In the genomic region with DNA sequence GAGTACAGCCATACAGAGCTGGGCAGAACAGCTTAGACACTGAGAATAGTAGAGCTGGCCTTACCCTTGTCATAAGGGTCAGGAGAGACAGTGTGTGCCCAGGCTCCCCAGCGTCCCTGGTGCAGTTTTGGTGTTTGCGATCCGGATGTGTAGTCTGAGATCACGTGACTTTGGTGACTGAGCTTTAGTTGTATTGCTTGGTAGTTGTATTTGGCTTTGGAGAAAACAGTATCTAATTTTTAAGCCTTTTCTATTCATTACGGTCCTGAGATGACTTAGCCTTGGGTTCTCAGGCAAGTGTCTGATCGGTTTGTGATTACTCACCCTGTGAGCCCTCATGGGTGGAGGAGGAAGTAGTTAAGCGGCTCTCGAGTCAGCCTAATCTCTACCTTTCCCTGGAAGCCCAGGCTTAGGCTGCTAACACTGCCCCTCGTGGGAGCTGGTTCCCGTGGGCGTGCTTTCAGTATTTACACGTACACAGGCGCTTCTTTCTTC, we compare ENCODE assay signal across 11 mouse cellular contexts. TPM values are rescaled to one million over a fixed set of nuclear protein-coding genes. Genes with fewer than 3 reads are reported as not detected.
DNase-seq lines count a peak whose midpoint lies in the region; ATAC-seq and TF ChIP-seq lines count a peak whose summit lies in the region.
"Had no signal": no experiment of that assay in that cellular context is flagged by ENCODE, and none has a peak within 500 bp of the region (broad histone marks: within the 10 kb centered on the region; RNA-seq: fewer than 3 reads in every experiment).

No protein-coding gene starts in this region.

- H3K36me3 ChIP-seq in megakaryocyte, embryonic 14.5 days (replicated peaks; ENCODE audit: low read length): no peaks in the 10 kb centered on the region
- no peaks in the 10 kb centered on the region for H3K36me3 ChIP-seq in neural tube, embryonic 15.5 days
- H3K36me3 ChIP-seq: embryonic facial prominence, embryonic 12.5 days had no signal

- no peak overlapping the region for H3K9ac ChIP-seq in neural tube, embryonic 15.5 days (replicated peaks)
- H3K9ac ChIP-seq: embryonic facial prominence, embryonic 12.5 days had no signal

- H3K27me3 ChIP-seq in megakaryocyte, embryonic 14.5 days (replicated peaks): no peaks in the 10 kb centered on the region
- H3K27me3 ChIP-seq in cerebellum, adult 2 months (ENCODE audit: control insufficient read depth, insufficient read depth, low read length): no peaks in the 10 kb centered on the region
- no peaks in the 10 kb centered on the region for H3K27me3 ChIP-seq in neural tube, embryonic 15.5 days (replicated peaks)
- H3K27me3 ChIP-seq: CH12.LX; embryonic facial prominence, embryonic 12.5 days had no signal

- no peak overlapping the region for H3K27ac ChIP-seq in cerebellum, adult 2 months (ENCODE audit: insufficient read depth, low read length)
- no peak overlapping the region for H3K27ac ChIP-seq in neural tube, embryonic 15.5 days (replicated peaks)
- H3K27ac ChIP-seq: embryonic facial prominence, embryonic 12.5 days had no signal

- no peak for TF ChIP-seq POLR2A in cerebellum, adult 2 months (IDR thresholded peaks at IDR 0.05; ENCODE audit: borderline replicate concordance, insufficient read depth, low read length)

- no peaks in the 10 kb centered on the region for H3K9me3 ChIP-seq in megakaryocyte, embryonic 14.5 days
- no peaks in the 10 kb centered on the region for H3K9me3 ChIP-seq in neural tube, embryonic 15.5 days (replicated peaks)

- DNase-seq in gastrocnemius, postnatal 14 days: peak; percentile 24
- DNase-seq in gastrocnemius, postnatal 10 days: no peak
- DNase-seq in ES-CJ7 (ENCODE audit: low read depth, low spot score): peak; percentile 63
- peak; percentile 17 to 24 for DNase-seq in heart, postnatal 10 days
- no peak for DNase-seq in testis, postnatal 10 days (ENCODE audit: low spot score)
- no peak for DNase-seq in cerebellum, adult 2 months
- DNase-seq: kidney, postnatal 14 days had no signal

- peak overlapping the region; percentile 71 for H3K4me3 ChIP-seq in megakaryocyte, embryonic 14.5 days (replicated peaks)
- H3K4me3 ChIP-seq in cerebellum, adult 2 months (replicated peaks; ENCODE audit: insufficient read depth, low read depth, low read length): no peak overlapping the region
- no peak overlapping the region for H3K4me3 ChIP-seq in neural tube, embryonic 15.5 days (replicated peaks)
- H3K4me3 ChIP-seq: embryonic facial prominence, embryonic 12.5 days had no signal

- intact Hi-C loops in gastrocnemius, postnatal 14 days (cut with DNase I; ENCODE audit: low total_unique reads): no loop called here
- intact Hi-C loops in heart, postnatal 10 days (cut with DNase I): no loop called here

- no peak overlapping the region for H3K4me2 ChIP-seq in neural tube, embryonic 15.5 days
- H3K4me2 ChIP-seq: embryonic facial prominence, embryonic 12.5 days had no signal

- no peak for ATAC-seq in neural tube, embryonic 15.5 days (ENCODE audit: low FRiP score)

- no peak for TF ChIP-seq CTCF in cerebellum, adult 2 months (IDR thresholded peaks at IDR 0.05; ENCODE audit: borderline replicate concordance, insufficient read depth, low read depth, low read length)

- H3K4me1 ChIP-seq in megakaryocyte, embryonic 14.5 days: peaks cover 24% of the 10 kb centered on the region
- H3K4me1 ChIP-seq in cerebellum, adult 2 months (ENCODE audit: control insufficient read depth, insufficient read depth, low read length): no peaks in the 10 kb centered on the region
- H3K4me1 ChIP-seq in neural tube, embryonic 15.5 days: peaks cover 6% of the 10 kb centered on the region
- H3K4me1 ChIP-seq: embryonic facial prominence, embryonic 12.5 days had no signal

- 84% methylated on average over 13 of the region's 13 CpGs for WGBS in cerebellum, adult 2 months
- 78% methylated on average over 13 of the region's 13 CpGs for whole genome bisulfite sequencing in neural tube, embryonic 15.5 days

RNA-seq across cellular contexts. Expression of gene Atg4c, which starts 6.1 kb away (rescaled TPM):
- total RNA-seq in gastrocnemius, postnatal 14 days (2021): 1 to 10 TPM; 5.2 to 5.5 TPM
- total RNA-seq in gastrocnemius, postnatal 10 days (2021): 1 to 10 TPM; 6.8 to 7.5 TPM
- total RNA-seq in heart, postnatal 10 days (2021): 1 to 10 TPM; 4.9 to 7.5 TPM
- polyA plus RNA-seq in megakaryocyte, embryonic 14.5 days (2012; ENCODE audit: insufficient read depth, low replicate concordance): 0.06 TPM in 1 of 2 replicates, not detected in the other
- 25.5 and 27.6 TPM in 2 replicates for polyA plus RNA-seq in cerebellum, adult 2 months (2012; rRNA removed)
- polyA plus RNA-seq in neural tube, embryonic 15.5 days (2015; fragmentation: Nextera tagmentation; extraction: Ambion mirVana): 17.9 and 18.8 TPM in 2 replicates
- total RNA-seq: CH12.LX had no signal

Comparison
In these comparisons a context has a peak if more than half of its experiments do, and no peak if none do; other contexts are left out.
1. DNase-seq: peak in gastrocnemius, postnatal 14 days (single experiment), ES-CJ7 (single experiment) and heart, postnatal 10 days (2 of 2); none in gastrocnemius, postnatal 10 days (single experiment), testis, postnatal 10 days (single experiment) and cerebellum, adult 2 months (0 of 2).